Mouse (Mus musculus) kidney, postnatal 36 days (tissue): ENCODE data around the gene Olfr889.
"Not testable (repeated sequence)": the region's sequence is repeated elsewhere in the genome, so short reads cannot be mapped to it uniquely, and the experiment has no call there.

Experiments used
- DNase-seq, 2 experiments: peaks; one replicate each; pipeline ENCODE4 v3.0.0; 2021 to 2022; ENCODE audit warnings: mixed read lengths in 2 of 2

The Olfr889 gene

GRCm38 (mm10) chr9:38114898-38115297 is at the start of gene Olfr889:
Olfr889 (plus strand) TSS chr9:38115198.
- DNase-seq = no peak

- no peak for DNase-seq
These were observed 31.2 kb upstream of the Olfr889 start, which contains the start of gene Olfr887 for GRCm38 (mm10) chr9:38083772-38084171. Olfr887 (plus strand) TSS chr9:38084072.

- DNase-seq = no peak
These were observed 7.2 kb upstream of the Olfr889 start, which contains the start of gene Olfr888 for GRCm38 (mm10) chr9:38107828-38108227. Olfr888 (plus strand) TSS chr9:38108128.

GRCm38 (mm10) chr9:38142217-38142616 is 27.2 kb downstream of the Olfr889 start, which contains the start of gene Olfr890:
Olfr890 (plus strand) TSS chr9:38142517.
- no peak for DNase-seq

GRCm38 (mm10) chr9:38168341-38168740 is 53.3 kb downstream of the Olfr889 start:
- DNase-seq = not testable (repeated sequence)
